Mouse (Mus musculus) ovary, adult 18-20 months (tissue): ENCODE results near the gene Zfp575.

Experiments used
- DNase-seq: peaks from one replicate; pipeline ENCODE4 v3.0.0; 2022; ENCODE audit warnings: low spot score, mixed read lengths

The Zfp575 gene

GRCm38 (mm10) chr7:24563191-24563836, 24.1 kb downstream of the Zfp575 start:
- DNase-seq, result no peak

- no peak for DNase-seq
Observed at GRCm38 (mm10) chr7:24561450-24561849, 26.0 kb downstream of the Zfp575 start.

GRCm38 (mm10) chr7:24555786-24556185, 31.7 kb downstream of the Zfp575 start:
- no peak for DNase-seq

DNA sequence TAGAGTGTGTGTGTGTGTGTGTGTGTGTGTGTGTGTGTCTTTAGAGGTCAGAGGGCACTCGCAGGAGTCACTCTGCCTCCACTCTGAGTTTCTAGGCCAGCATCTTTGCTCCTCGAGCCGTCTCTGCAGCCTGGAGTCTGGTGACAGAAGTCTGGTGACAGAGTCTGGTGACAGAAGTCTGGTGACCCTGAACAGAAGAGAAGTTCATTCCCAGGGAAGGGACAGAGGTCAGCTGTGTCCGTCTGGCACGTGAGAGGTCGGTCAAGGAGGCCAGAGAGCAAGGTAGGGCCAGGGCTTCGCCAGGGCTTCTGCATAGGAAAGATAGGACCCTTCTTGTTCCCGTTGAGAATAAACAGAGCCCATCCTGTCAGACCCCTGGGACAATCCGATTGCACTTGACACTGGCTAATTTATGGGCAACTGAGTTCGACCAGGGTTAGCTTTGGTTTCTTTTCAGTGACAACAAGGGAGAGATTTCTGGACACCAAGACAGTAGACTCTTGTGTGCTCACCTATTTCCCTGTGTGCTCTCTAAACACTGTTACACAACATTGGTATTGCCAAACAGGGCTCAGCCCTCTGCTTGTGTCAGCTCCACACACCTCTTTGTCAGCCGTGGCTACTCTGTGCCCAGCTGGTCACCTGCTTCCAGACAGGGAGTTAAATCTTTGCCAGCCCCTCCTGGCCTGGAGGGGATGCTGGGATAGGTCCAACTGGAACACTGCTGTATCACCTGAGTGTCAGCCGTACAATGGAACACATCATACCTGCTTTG, 35.3 kb downstream of the Zfp575 start:
- no peak for DNase-seq

DNA sequence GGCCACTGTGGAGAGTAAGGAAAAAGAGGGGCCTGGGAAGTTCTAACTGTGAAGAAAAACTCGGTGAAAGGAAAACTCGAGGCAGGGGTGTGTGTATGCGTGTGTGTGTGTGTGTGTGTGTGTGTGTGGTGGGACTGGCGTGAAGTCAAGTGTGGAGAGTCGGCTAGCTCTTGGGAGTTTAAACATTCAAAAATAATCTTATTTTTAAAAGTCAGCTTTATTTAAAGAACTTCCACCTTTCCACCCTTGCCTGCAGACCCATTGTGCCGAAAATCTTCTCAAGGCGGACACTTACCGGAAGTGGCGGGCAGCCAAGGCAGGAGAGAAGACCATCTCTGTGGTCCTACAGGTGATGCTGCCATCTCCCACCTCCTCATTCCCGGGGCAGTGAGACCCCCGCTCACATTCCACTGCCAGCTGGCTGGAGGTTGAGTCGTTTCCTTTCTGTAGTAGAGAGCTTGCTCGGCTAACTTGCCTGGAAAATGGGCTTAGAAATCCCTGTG, 39.9 kb downstream of the Zfp575 start:
- DNase-seq, result no peak

DNA sequence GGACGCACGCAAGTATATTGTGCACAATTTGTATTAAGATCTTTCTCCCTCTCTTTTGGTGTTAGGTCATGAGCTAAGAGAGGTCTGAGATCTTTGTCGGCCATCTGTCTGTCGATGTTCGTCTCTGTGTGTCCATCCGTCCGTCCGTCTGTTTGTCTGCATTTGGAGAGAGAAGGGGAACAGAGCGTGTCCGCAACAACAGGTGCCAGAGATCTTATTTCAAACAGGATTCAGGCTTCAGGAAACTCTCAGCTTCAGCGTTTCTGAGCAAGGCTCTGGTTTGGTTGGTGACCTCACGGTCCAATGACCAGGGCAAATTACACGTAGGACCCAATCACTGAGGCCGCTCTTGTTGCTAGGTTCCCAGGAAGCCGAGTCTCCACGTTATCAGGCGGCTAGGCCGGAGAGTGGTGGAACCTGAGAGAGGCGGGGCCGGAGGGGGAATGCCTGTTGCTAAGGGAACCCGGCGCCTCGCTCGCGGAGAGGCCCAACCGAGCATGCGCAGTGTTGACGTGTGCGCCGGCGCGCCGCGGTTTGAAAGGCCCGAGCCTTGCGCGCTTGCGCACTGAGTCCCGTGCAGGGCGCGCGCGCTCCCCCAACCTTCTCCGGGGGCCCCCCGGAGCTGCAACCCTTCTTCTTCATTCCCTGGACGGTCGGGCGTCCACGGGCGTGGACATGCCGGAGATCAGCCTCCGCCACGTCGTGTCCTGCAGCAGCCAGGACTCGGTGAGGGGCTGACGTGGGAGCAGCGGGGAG, 40.6 kb downstream of the Zfp575 start:
- peak; percentile 99 for DNase-seq

DNA sequence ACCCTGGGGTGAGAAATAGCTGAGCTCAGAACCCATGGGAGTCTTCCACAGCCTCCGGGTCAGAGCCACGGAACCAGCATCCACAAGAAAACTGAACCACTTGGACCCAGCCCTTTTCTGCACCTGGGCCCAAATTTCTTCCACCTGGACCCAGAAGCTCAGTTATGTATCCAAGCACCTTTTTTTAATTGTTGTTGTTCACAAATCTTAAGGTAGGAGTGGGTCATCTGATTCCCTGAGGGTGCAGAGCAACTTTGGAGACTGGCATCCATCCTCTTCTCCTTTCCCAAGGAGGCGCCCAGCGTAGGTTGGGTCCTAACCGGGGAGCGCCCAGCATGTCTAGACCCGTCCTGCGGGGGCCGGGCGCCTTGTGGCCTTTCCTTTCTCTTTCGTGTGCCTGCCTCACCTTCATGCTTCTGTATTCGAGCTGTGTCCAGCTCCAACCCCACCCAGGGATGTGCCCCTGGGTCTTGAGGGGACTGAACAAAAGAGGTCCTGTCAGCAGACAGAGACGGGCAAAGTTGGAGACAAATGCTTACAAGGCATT, 41.3 kb downstream of the Zfp575 start, which contains the start of the genes Pinlyp and Xrcc1:
Pinlyp (minus strand) TSS at position 51 of the 547 bp plus-strand sequence.
Xrcc1 (plus strand) TSS at position 222 of the 547 bp plus-strand sequence.
- DNase-seq, result no peak

GRCm38 (mm10) chr7:24544506-24544905, 42.9 kb downstream of the Zfp575 start:
- DNase-seq, result no peak

GRCm38 (mm10) chr7:24539686-24540085, 47.8 kb downstream of the Zfp575 start:
- DNase-seq, result no peak

- DNase-seq, result no peak
Observed at GRCm38 (mm10) chr7:24538701-24539100, 48.7 kb downstream of the Zfp575 start.

GRCm38 (mm10) chr7:24538154-24538553, 49.3 kb downstream of the Zfp575 start:
- no peak for DNase-seq

DNA sequence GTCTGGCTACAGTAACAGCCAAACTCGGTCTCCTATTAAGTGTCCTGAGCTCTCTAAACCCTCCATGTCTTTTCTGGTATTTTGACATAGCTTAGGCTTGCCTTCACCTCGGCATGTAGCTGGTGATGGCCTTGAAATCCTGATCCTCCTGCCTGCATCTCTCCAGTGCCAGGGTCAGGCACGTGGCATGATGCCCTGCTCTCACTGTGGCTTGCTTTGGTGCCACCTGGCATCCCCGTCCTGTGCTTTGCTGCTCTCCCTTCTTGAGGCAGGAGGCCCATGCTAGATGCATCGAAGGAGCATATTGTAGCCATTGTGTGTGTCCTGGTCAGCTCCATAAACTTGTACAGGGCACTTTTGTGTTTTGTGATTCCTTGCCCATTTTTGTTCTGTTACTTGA, 49.9 kb downstream of the Zfp575 start:
- DNase-seq, result no peak

GRCm38 (mm10) chr7:24537081-24537480, 50.4 kb downstream of the Zfp575 start:
- no peak for DNase-seq

GRCm38 (mm10) chr7:24534301-24534700, 53.1 kb downstream of the Zfp575 start:
- no peak for DNase-seq
